Mouse (Mus musculus): ENCODE data around the gene Gpr135.

GRCm38 (mm10) chr12:72104525-72105281 lies 33.8 kb upstream of the Gpr135 start:
- TF ChIP-seq CHD2 (IDR thresholded peaks at IDR 0.05; ENCODE audit: low read length) (no peak), POLR2A (IDR thresholded peaks at IDR 0.05; ENCODE audit: low read depth, low read length) (no peak), JUN (IDR thresholded peaks at IDR 0.05; ENCODE audit: insufficient read depth, low read depth, low read length) (no peak), MEF2A (IDR thresholded peaks at IDR 0.05; ENCODE audit: borderline replicate concordance, low read depth, low read length) (no peak), USF1 (IDR thresholded peaks at IDR 0.05; ENCODE audit: low read depth, low read length) (no peak)

All from CH12.LX (cell line).